Mouse (Mus musculus) stomach, postnatal 0 days (tissue): Measurements from ENCODE around the gene Rell1.

Experiments used
- CTCF ChIP-seq: IDR thresholded peaks from 2 replicates; pipeline ENCODE4 v1.5.1; 2016; ENCODE audit warnings: antibody characterized with exemption, low read depth, mild to moderate bottlenecking, moderate library complexity
- EP300 ChIP-seq: optimal IDR thresholded peaks from 2 replicates; pipeline ENCODE3; 2016; ENCODE audit warnings: antibody characterized with exemption

DNA sequence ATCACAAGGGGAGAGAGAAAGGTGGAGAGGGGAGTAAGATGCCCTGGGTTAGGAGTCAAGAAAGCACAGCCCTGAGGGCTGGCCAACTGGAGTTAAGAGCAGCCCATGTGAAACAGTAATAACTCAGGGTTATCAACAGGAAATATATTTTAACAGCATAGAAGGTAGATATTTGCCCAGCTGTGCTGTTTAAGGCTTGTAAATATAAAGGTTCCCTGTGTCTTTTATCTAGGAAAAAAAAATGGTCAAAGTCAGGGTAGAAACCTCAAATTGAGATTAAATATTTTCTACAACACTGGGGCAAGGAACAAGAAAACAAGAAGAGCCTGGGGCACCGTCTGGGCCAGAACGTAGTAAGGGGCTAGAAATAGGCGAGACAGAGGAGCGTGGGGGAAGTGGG, 61.2 kb downstream of the Rell1 start:
- TF ChIP-seq CTCF (no peak), EP300 (no peak)
